Mouse (Mus musculus) kidney, adult 2 months (tissue): ENCODE measurements around the gene Psg20.

Experiments
- CTCF ChIP-seq: fragments of 200-500 bp; conservative IDR thresholded peaks from 2 replicates; pipeline ENCODE4 v1.5.1; 2011; ENCODE audit warnings: low read depth, mild to moderate bottlenecking, control low read depth, low read length, moderate library complexity, mixed read lengths; ENCODE audit not compliant: insufficient read depth, insufficient read length
- POLR2A ChIP-seq: fragments of 200-500 bp; IDR thresholded peaks from one replicate; pipeline ENCODE4 v1.6.1; 2011; ENCODE audit warnings: low read depth, low read length, control low read depth

DNA sequence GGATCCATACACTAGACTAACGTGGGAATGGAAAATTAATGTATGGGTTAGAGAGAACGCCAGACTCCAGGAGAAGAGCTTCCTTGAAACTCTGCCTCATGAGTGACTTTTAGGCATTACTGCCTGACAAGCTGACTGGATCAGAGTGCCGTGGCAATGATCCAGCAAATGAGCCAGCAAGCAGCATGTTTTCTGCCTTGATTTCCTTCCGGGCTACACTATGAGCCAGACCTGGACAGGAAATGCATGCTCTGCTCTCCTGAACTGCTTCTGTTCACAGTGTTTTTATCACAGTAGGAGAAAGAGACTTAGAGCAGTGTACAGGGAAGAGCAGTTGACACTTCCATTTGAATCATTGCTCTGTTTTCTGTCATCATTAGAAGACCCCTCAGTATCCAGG, 29.6 kb upstream of the Psg20 start:
- TF ChIP-seq POLR2A (no peak), CTCF (no peak)
